In the genomic region with DNA sequence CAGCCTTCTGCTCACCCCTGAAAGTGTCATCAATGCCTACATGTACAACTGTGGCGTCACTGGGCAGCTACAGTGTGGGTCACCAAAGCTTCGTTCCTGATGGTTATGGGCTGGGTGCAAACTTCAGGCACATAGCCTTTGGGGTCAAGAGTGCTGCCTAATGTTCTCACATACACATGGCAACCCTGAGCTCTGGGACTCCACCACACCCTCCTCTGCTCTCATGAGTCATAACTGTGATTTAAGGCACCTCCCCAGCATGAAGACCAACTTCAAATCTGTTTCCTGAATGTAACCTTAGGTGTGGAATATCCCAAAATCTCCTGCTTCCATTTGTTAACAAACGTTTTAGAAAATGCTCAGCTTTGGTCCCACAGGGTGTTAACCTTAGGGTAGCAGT, we compare ENCODE assay signal across 19 mouse cellular contexts.
"Had no signal": no experiment of that assay in that cellular context is flagged by ENCODE, and none has a peak within 500 bp of the region (broad histone marks: within the 10 kb centered on the region; RNA-seq: fewer than 3 reads in every experiment).

No protein-coding gene starts in this region.

- H3K4me3 ChIP-seq: midbrain, embryonic 10.5 days; midbrain, embryonic 12.5 days; myocyte; neural tube, embryonic 13.5 days; neural tube, embryonic 15.5 days had no signal

- ATAC-seq: midbrain, embryonic 16.5 days had no signal

- H3K4me1 ChIP-seq: midbrain, embryonic 10.5 days; midbrain, embryonic 12.5 days; neural tube, embryonic 13.5 days; neural tube, embryonic 15.5 days had no signal

- H3K27me3 ChIP-seq: midbrain, embryonic 12.5 days; neural tube, embryonic 13.5 days; neural tube, embryonic 15.5 days had no signal

- H3K4me2 ChIP-seq: lung, embryonic 14.5 days; midbrain, embryonic 12.5 days; neural tube, embryonic 13.5 days; neural tube, embryonic 15.5 days had no signal

- H3K9ac ChIP-seq: lung, embryonic 14.5 days; midbrain, embryonic 12.5 days; neural tube, embryonic 13.5 days; neural tube, embryonic 15.5 days had no signal

- DNase-seq: lung, adult 18-20 months; lung, embryonic 14.5 days; lung, postnatal 10 days; lung, postnatal 4 days; midbrain, embryonic 14.5 days; retina, postnatal 1 day; right cerebral cortex, adult 18-20 months; right cerebral cortex, postnatal 25 days; right cerebral cortex, postnatal 4 days; spleen, adult 18-20 months; thymus, adult 18-20 months; thymus, postnatal 14 days; thymus, postnatal 36 days had no signal

- H3K27ac ChIP-seq: midbrain, embryonic 10.5 days; midbrain, embryonic 12.5 days; neural tube, embryonic 13.5 days; neural tube, embryonic 15.5 days had no signal

- H3K9me3 ChIP-seq: midbrain, embryonic 10.5 days; midbrain, embryonic 12.5 days; neural tube, embryonic 13.5 days; neural tube, embryonic 15.5 days had no signal
